Mouse (Mus musculus): ENCODE data around the gene Tmem158.

Tmem158 gene

GRCm38 (mm10) chr9:123228671-123229070 is 31.9 kb downstream of the Tmem158 start:
- TF ChIP-seq GATA4 (IDR thresholded peaks at IDR 0.05; ENCODE audit: insufficient replicate concordance, low read length), result no peak

GRCm38 (mm10) chr9:123227106-123227750 is 33.3 kb downstream of the Tmem158 start:
- no peak for TF ChIP-seq GATA4 (IDR thresholded peaks at IDR 0.05; ENCODE audit: insufficient replicate concordance, low read length)

GRCm38 (mm10) chr9:123224863-123225431 is 35.6 kb downstream of the Tmem158 start:
- 0 out of 2 replicates have a peak, but pooled peaks have one; percentile 8 for TF ChIP-seq GATA4 (IDR thresholded peaks at IDR 0.05; ENCODE audit: insufficient replicate concordance, low read length)

- no peak for TF ChIP-seq GATA4 (IDR thresholded peaks at IDR 0.05; ENCODE audit: insufficient replicate concordance, low read length)
These were observed 40.7 kb downstream of the Tmem158 start for GRCm38 (mm10) chr9:123219826-123220225.

GRCm38 (mm10) chr9:123215621-123216440 is 44.7 kb downstream of the Tmem158 start, which contains the start of gene Cdcp1:
Cdcp1 (minus strand) TSS chr9:123216038.
- TF ChIP-seq GATA4 (IDR thresholded peaks at IDR 0.05; ENCODE audit: insufficient replicate concordance, low read length), result peak; percentile 85; the same call in 1 of the 2 replicates

GRCm38 (mm10) chr9:123213371-123213770 is 47.2 kb downstream of the Tmem158 start:
- no peak for TF ChIP-seq GATA4 (IDR thresholded peaks at IDR 0.05; ENCODE audit: insufficient replicate concordance, low read length)
